Mouse (Mus musculus) Muller cell, postnatal 12 days (primary cell): ENCODE measurements at regions not wholly inside any gene's neighbourhood (a gene's known extent, or its start where the extent isn't known, plus 50 kb on each side); places are given as distances from the start of the nearest gene placed in this dataset.
A peak's percentile ranks its signal among the peaks of the same experiment; 100 is the strongest.
"Not testable (repeated sequence)": the region's sequence is repeated elsewhere in the genome, so short reads cannot be mapped to it uniquely, and the experiment has no call there.

Source experiments
- DNase-seq: peaks from one replicate; pipeline ENCODE4 v3.0.0-alpha.2; 2015; ENCODE audit errors: inconsistent ontology term

DNA sequence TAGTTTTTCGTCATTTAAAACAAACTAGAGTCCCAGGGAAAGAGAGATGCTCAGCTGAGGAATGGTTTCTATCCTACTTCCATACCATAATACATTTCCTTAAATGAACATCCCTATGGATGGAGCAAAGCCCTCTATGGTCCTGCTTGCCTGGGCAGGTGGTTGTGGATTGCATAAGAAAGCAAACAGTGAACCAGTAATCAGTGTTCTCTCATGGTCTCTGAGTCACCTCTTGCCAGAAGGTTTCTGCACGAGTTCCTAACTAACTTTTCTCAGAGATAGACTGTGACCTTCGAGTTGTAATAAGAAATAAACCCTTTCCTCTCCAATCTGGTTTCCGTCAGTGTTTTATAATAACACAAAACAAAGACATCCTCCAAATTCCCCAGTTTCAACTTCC, 62.9 kb upstream of the Bet1 start:
- no peak for DNase-seq

GRCm38 (mm10) chr6:4158293-4158692, 71.5 kb upstream of the Bet1 start:
- DNase-seq, result no peak

- no peak for DNase-seq
Observed at GRCm38 (mm10) chr6:4163733-4164132, 77.0 kb upstream of the Bet1 start.

GRCm38 (mm10) chr6:4167112-4167511, 80.3 kb upstream of the Bet1 start:
- DNase-seq, result no peak

- DNase-seq, result no peak
Observed at GRCm38 (mm10) chr6:4167757-4168156, 81.0 kb upstream of the Bet1 start.

DNA sequence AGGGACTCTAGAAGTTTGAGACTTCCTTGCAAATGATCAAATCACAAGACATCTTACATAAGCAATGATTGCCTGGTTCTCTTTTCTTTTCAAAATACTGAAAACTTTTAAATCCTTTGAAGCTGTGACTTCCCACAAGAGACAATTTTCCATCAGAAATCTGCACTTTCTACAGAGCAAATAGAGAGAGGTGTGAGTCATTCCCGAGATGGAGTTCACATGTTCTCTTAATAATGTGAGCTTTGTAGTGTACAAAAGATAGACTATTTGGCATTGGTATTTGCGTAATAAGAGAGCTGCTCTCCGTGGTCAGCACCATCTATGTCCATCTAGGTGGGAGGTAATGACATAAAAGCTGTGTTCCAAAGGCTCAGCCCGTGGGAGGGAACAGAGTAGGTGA, 84.8 kb upstream of the Bet1 start:
- DNase-seq, result peak; percentile 68

DNA sequence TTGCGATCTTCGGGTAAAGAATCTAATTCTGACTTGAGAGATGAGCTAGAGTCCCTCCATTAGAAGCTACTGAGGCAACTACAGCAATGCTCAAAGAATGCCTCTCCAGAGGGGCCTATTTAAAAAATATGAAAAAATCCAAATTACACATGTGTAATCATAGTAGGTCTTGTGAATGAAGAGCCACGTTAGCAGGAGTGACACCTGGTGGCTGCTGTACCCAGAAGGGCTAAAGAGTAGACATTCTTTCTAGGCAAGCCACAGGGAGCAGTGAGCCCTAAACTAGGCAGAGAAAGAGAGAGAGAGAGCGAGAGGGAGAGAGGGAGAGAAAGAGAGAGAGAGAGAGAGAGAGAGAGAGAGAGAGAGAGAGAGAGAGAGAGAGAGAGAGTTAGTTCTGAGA, 100.9 kb upstream of the Bet1 start:
- no peak for DNase-seq

- not testable (repeated sequence) for DNase-seq
Observed at GRCm38 (mm10) chr6:4190976-4191375, 104.2 kb upstream of the Bet1 start.

- DNase-seq, result no peak
Observed at GRCm38 (mm10) chr6:4193286-4193685, 106.5 kb upstream of the Bet1 start.

- DNase-seq, result no peak
Observed at GRCm38 (mm10) chr6:4201176-4201575, 114.4 kb upstream of the Bet1 start.

DNA sequence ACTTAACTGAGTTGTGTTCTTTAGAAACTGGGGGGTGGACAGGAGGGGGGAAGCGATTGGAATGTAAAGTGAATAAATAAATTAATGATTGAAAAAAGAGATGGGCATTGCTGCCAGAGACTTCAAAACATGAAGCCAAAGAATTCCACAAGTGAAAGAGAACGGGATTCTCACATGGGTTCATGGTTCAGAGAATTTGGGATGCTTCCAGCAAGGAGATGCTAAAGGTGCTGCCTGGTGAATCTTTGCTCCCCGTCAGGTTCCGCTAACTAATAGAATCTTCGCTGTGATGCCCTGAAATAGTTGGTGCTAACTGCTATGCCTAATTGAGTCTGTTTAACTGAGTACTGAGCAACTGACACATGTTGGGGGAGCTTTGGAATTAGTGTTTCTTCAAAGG, 118.9 kb upstream of the Bet1 start:
- no peak for DNase-seq

DNA sequence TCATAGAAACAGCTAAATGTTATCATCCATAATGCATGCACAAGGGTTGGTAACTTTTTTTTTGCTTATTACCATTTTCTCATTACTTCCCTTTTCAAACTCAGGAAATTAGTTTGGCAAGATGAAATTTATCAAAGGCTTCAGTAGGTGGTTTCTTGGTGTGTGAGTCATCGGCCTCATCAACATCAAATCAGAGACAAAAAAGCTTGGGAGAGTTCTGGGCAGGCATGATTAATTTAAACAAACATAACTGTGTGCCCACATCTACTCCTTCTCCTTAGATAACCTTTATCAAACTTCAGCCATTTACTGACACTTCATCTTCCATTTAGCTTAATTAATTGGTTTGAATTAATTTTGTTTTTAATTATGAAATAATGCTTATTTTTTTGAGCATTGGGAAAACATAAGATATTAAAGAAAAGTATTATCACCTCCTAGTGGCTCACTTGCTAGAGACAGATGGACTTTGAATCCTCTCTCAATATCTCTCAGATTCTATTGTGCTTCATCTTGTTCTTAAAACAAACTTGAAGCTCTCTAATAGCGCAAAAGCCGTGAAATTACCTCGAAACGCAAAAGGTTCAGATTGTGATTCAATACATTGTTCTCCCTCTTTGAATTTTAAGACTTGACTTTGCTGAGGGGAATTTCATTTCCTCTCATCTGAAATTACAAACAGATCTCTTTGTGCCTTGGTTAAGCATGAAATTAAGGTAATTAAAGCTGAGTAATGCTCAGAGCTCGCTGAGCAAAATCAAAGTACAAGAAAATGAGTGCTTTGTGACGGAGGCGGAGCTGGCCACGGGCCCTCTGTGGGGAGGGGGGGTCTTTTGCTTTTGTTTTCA, 158.7 kb upstream of the Bet1 start:
- DNase-seq, result peak; percentile 91

DNA sequence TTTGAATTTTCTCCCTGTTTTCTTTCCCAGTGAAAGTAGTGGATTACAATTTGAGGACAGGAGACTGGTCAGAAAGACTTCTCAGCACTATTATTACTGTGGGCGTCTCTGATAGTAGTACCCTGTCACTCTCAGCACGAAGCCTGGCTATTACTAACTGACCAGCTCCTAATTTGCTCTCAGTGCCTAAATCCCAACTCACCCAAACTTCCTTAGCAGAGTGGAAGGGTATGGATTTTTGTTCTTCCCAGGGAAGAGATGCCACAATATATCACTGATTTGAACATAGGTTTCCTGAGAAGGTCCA, 159.3 kb upstream of the Bet1 start:
- no peak for DNase-seq

- no peak for DNase-seq
Observed at GRCm38 (mm10) chr6:4276607-4277006, 189.8 kb upstream of the Bet1 start.

DNA sequence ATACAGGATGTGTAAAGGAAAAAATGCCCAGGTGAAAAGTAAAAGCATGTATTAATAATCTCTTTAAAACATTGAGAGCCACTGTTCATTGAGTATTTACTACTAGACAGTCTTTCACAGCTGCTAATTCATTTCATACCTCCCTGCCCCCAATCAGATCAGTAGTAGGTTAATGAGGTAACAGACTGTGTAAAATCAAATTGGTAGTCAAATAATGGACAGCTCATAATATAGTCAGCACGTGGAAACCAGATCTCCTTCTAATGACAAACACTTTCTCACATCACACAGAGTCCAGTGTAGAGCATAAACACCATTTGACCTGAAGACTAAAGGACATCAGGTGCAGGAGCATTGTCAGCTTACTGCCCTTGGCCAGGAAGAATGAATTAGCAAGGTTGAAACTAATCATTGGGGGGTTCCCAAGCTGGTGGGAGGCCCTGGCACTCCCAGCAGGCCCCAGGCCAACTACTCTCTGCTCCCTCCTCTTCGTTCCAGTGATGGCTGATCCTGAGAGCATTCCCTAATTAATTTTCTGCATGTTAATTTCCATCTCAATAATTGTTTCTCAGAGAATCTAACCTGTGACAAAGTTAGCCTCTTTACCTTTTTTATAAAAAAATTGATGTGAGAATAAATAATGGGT, 190.6 kb upstream of the Bet1 start:
- DNase-seq, result no peak

GRCm38 (mm10) chr6:4291380-4291779, 204.6 kb upstream of the Bet1 start:
- no peak for DNase-seq

DNA sequence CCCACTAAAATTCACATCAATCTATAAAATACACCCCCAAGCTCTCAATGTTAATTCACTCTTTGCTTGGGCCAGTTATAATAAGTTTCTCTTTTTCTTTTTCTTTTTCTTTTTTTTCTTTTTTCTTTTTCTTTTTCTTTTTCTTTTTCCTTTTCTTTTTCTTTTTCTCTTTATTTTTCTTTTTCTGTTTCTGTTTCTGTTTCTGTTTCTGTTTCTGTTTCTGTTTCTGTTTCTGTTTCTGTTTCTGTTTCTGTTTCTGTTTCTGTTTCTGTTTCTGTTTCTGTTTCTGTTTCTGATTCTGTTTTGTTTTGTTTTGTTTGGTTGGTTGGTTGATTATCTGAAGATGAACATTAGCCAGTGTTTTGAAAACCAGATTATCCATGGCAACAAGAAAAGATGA, 201.2 kb upstream of the Col1a2 start:
- DNase-seq, result not testable (repeated sequence)

- no peak for DNase-seq
Observed at GRCm38 (mm10) chr6:4349953-4350352, 154.7 kb upstream of the Col1a2 start.

- peak; percentile 59 for DNase-seq
Observed at GRCm38 (mm10) chr6:4362220-4362619, 142.4 kb upstream of the Col1a2 start.

DNA sequence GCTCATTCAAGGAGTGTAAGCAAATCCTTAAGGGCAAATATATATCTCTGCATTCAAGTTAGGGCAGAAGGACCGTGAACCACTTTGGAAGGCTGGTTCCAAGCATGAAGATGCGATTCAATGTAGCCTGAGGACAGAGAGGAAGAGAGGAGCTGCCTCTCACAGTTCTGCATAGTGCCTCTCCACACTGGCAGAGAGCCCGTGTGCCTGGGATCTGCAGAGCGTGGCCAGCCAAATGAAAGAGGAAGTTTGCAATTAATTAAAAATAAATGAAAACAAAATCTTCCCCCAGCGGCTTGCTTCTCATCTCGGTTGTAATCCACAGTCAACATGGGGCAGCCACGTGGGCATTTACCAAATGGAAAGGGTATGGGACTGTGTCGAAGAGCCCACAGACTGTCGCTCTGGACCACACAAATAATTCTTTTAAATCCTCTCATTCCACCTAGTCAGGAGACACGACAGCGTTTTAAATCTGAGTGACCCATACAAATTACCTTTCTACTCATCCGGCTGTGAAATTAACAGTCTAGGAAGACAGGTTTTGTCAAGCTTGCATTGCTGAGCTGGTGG, 129.1 kb upstream of the Col1a2 start:
- DNase-seq, result no peak

DNA sequence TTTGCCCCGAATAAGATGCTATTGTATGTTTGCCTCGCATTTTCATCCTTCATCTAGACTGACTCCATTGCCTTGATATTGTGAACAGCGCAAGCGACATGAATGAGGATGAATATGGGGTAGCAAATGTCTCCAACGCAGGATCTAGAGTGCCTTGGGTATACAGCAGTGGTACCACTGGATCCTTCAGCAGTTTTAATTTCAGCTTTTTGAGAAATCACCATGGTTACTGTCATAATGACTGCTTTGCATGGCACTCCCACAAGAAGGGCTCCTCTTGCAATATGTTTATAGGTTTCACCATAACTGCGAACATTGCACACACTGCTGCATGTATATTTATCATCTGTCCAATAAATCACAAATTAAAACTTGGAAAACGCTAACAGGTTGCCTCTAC, 107.8 kb upstream of the Col1a2 start:
- DNase-seq, result no peak

GRCm38 (mm10) chr6:4397695-4398598, 106.7 kb upstream of the Col1a2 start:
- no peak for DNase-seq
